Mouse (Mus musculus) induced T-regulatory cell, adult 2 months (primary cell): Measurements from ENCODE around the gene Grhpr.
"Not testable (repeated sequence)": the region's sequence is repeated elsewhere in the genome, so short reads cannot be mapped to it uniquely, and the experiment has no call there.

Experiments
- DNase-seq: peaks from one replicate; pipeline ENCODE4 v3.0.0-alpha.2; 2012; ENCODE audit warnings: low read depth

Gene Grhpr

GRCm38 (mm10) chr4:45015615-45016014 is 34.4 kb downstream of the Grhpr start:
- peak; percentile 86 for DNase-seq

DNA sequence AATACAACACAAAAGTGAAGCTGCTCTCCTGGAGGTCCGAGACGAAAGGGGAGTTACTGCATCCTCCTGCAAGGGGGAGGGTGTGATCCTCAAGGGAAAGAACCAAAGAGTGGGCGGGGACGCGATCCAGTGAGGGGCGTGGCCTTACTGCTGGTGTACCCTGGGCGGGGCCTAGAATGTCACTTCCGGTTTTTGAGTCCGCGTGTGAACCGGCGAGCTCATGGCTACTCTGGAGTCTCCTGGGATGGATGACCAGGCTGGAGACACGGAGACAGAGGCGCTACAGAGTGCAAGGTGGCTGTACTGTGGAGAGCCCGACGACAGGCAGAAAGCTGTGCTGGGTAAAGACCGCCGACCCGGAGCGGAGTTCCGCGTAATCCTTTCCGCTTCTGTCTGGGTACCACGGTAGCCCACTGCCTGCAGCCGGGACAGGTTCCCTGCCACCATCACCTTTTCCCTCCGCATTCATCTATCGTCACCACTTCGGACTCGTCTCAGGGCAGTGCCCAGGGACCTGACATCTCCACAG is 37.3 kb downstream of the Grhpr start, which contains the start of gene Polr1e:
Gene Polr1e, plus strand, starts transcription at position 132 of the 529 bp plus-strand sequence.
- DNase-seq, result peak; percentile 98

DNA sequence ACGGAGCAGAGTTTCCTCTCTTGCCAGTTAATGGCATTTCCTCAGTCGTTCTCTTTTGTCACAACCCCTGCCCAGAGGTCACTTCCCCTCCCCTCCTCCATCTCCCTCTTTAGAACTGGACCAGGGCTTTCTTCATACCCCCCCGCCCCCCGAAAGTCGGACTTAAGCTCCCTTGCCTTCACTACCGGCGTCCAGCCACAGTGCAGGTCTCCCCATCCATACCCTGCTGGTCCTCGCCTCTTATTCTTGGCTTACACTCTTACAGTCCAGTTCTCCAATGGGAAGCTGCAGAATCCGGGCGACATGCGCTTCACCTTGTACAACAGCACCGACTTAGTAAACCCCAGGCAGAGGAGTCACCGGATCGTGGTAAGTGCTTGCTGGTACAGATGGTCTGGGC is 37.8 kb downstream of the Grhpr start:
- peak; percentile 48 for DNase-seq

DNA sequence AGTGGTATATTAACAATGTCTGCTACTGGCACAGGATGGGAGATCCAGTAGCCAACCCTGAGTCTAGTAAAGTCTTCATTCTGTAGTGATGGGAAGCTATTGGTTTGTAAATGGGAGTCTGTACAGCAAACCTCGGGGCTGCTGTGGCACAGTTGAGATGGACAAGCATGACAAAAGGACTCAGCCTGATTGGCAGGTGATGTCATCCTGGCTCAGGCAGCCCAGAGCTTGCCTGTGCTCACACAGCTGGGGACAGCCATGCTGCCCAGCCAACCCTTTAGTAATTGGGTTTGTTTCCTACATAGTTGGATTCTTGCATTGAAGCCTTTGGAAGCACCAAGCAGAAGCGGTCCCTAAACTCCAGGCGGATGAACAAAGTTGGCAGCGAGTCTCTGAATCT is 45.3 kb downstream of the Grhpr start:
- no peak for DNase-seq

- no peak for DNase-seq
Observed at GRCm38 (mm10) chr4:45032586-45032985, 51.4 kb downstream of the Grhpr start.

- no peak for DNase-seq
Observed at GRCm38 (mm10) chr4:45034693-45035628, 53.8 kb downstream of the Grhpr start.

GRCm38 (mm10) chr4:45036048-45036447 is 54.9 kb downstream of the Grhpr start:
- DNase-seq, result no peak

DNA sequence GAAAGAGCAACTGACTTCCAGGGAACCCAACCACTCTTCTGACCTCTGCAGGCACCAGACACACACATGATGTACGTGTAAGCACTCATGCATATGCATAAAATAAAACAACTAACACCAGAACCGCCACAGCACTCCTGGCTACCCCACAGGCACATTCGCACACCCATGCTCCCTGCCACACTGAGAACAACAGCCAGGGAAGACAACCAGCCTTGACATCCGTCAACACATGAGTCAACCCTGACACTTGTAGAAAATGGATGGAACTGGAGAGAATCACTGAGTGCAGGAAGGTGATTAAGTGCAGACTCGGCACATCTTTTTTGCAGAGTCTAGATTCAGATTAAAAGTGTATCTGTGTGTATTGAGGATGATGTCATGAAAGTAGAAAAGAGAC is 55.4 kb downstream of the Grhpr start:
- DNase-seq, result no peak

DNA sequence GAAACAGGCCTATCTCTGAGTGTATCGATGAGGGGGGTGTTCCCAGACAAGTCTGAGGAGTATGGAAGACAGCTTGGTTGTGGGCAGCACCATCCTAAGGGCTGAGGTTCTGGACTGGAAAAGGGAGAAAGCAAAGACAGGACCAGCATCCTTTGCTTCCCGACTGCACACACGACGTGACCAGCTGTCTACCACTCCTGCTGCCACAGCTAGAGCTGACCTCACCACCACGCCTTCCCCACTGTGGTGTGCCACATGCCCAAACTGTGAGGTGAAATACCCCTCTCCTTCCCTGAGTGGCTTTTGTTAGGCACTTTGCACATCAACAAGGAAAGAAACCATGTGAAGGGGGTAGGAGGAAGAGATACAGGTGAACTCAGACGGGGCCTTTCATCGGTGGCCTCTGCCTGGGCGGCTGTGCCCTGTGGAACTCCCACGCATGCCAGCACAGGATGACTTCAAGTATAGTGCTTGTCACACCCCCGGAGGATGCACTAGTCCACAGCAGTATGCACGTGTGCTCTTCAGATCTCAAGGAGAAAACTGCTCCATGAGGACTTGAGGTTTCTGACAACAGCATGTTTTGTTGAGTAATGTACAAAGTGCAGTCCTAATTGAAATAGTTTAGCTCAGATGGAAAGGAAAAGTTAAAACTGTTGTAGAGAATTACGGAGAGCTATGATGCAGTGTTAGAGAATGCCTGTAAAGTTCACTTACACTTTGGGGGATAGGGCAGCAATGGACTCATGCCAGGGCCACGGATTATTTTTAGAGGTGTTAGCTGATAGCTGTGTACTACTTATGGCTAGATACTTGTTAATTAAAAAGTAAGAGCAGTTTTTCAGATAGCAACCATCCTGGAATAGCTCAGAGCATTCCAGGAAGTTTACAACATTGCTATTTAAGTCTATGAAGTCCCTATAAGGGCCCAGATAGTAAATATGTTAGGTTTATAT is 56.5 kb downstream of the Grhpr start:
- no peak for DNase-seq

DNA sequence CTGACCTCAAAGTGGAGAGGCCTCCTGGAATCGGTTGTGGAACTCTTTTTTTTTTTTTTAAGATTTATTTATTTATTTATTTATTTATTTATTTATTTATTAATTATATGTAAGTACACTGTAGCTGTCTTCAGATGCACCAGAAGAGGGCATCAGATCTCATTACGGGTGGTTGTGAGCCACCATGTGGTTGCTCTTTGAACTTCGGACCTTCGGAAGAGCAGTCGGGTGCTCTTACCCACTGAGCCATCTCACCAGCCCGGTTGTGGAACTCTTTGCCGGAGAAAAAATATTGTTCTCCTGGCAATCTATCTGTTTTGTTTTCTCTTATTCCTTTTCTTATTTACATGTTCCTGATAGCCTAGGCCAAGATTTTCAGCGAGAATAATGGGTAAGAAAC is 57.7 kb downstream of the Grhpr start:
- DNase-seq, result peak; percentile 45

DNA sequence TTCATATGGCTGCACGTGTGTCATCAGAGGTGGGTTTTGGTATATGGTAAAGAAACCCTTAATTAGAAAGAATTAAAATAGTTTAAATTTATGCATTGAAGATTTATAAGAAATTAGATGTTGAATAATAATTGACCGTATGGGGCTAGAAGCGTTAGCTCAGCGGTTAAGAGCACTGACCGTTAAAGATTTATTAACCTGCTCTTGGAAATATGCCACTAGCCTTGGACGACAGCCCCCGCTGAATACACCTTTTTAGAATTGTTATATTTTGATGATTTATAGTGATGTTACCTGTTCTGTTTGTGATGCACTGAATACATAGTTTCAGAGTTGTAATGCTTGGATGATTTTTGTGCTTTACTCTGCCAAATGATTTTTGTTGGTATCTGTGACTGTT is 58.4 kb downstream of the Grhpr start:
- DNase-seq, result not testable (repeated sequence)
